Mouse (Mus musculus) layer of hippocampus, postnatal 10 days (tissue): ENCODE measurements around the gene Rad18. TPM values are rescaled to one million over a fixed set of nuclear protein-coding genes. Genes with fewer than 3 reads are reported as not detected.
A peak's percentile ranks its signal among the peaks of the same experiment; 100 is the strongest.
"Not testable (repeated sequence)": the region's sequence is repeated elsewhere in the genome, so short reads cannot be mapped to it uniquely, and the experiment has no call there.

Experiments used
- DNase-seq, 2 experiments: peaks; one replicate each; pipeline ENCODE4 v3.0.0; 2021; ENCODE audit warnings: low spot score in 2 of 2
- long read RNA-seq: library from polyadenylated mRNA; stranded (forward); transcript quantifications from one replicate; pipeline ENCODE4 v2.0.0, GENCODE M21; 2023
- total RNA-seq, 2 experiments: library from RNA; stranded (reverse); gene quantifications; 2 replicates each; pipeline ENCODE4 v1.2.3; 2021

Rad18 gene
- total RNA-seq, result 10 to 100 TPM in 1 of 2 experiments, 1 to 10 TPM in 1; 9.3 to 10.7 TPM
- long read RNA-seq, partial matches to known transcripts, result 0 of 2 reads
- long read RNA-seq, other reads (novel, unspliced or antisense), result 2 of 2 reads

GRCm38 (mm10) chr6:112696056-112696950, at the start of gene Rad18:
Rad18 (minus strand) TSS chr6:112696686.
- DNase-seq, result peak; percentile 81 to 83

GRCm38 (mm10) chr6:112742297-112742696, 45.8 kb upstream of the Rad18 start:
- no peak for DNase-seq

- no peak for DNase-seq
Observed at GRCm38 (mm10) chr6:112741766-112742165, 45.3 kb upstream of the Rad18 start.

GRCm38 (mm10) chr6:112739635-112740034, 43.1 kb upstream of the Rad18 start:
- DNase-seq, result no peak

- DNase-seq, result no peak
Observed at GRCm38 (mm10) chr6:112738924-112739323, 42.4 kb upstream of the Rad18 start.

GRCm38 (mm10) chr6:112736471-112736870, 40.0 kb upstream of the Rad18 start:
- peak; percentile 53 to 60 for DNase-seq

- no peak for DNase-seq
Observed at GRCm38 (mm10) chr6:112735054-112735453, 38.6 kb upstream of the Rad18 start.

- no peak for DNase-seq
Observed at GRCm38 (mm10) chr6:112733942-112734341, 37.5 kb upstream of the Rad18 start.

- DNase-seq, result no peak
Observed at GRCm38 (mm10) chr6:112732434-112732833, 35.9 kb upstream of the Rad18 start.

GRCm38 (mm10) chr6:112731386-112731785, 34.9 kb upstream of the Rad18 start:
- no peak for DNase-seq

- peak; percentile 39 to 59 for DNase-seq
Observed at GRCm38 (mm10) chr6:112728760-112729422, 32.4 kb upstream of the Rad18 start.

GRCm38 (mm10) chr6:112725468-112725867, 29.0 kb upstream of the Rad18 start:
- no peak for DNase-seq

GRCm38 (mm10) chr6:112720409-112721080, 24.1 kb upstream of the Rad18 start:
- DNase-seq, result no peak

GRCm38 (mm10) chr6:112719983-112720382, 23.5 kb upstream of the Rad18 start:
- no peak for DNase-seq

GRCm38 (mm10) chr6:112717168-112717567, 20.7 kb upstream of the Rad18 start:
- peak in 1 of 2 experiments; percentile 51 for DNase-seq

- DNase-seq, result no peak
Observed at GRCm38 (mm10) chr6:112713951-112714350, 17.5 kb upstream of the Rad18 start.

- not testable (repeated sequence) for DNase-seq
Observed at GRCm38 (mm10) chr6:112702296-112702695, 5.8 kb upstream of the Rad18 start.

- DNase-seq, result peak; percentile 70 to 75
Observed at GRCm38 (mm10) chr6:112700392-112700791, 3.9 kb upstream of the Rad18 start.

GRCm38 (mm10) chr6:112699115-112699514, 2.6 kb upstream of the Rad18 start:
- DNase-seq, result no peak

- no peak for DNase-seq
Observed at GRCm38 (mm10) chr6:112694492-112694891, 2.0 kb downstream of the Rad18 start.

- DNase-seq, result no peak
Observed at GRCm38 (mm10) chr6:112691523-112691922, 5.0 kb downstream of the Rad18 start.

GRCm38 (mm10) chr6:112688033-112688432, 8.5 kb downstream of the Rad18 start:
- no peak for DNase-seq
